Mouse (Mus musculus) heart, postnatal 10 days (tissue): ENCODE data around the gene Babam2. TPM values are rescaled to one million over a fixed set of nuclear protein-coding genes. Genes with fewer than 3 reads are reported as not detected.

Experiments used
- DNase-seq, 2 experiments: peaks; one replicate each; pipeline ENCODE4 v3.0.0; 2021
- intact Hi-C: fragments of 180-260 bp; cut with DNase I; formaldehyde crosslinking; loops from one replicate; pipeline ENCODE4 v1.15.1; 2025
- total RNA-seq, 2 experiments: library from RNA; stranded (reverse); gene quantifications; 2 replicates each; pipeline ENCODE4 v1.2.3; 2021

The Babam2 gene
- total RNA-seq, 2 experiments from 2014 or later: 36.3 to 39.8 TPM

DNA sequence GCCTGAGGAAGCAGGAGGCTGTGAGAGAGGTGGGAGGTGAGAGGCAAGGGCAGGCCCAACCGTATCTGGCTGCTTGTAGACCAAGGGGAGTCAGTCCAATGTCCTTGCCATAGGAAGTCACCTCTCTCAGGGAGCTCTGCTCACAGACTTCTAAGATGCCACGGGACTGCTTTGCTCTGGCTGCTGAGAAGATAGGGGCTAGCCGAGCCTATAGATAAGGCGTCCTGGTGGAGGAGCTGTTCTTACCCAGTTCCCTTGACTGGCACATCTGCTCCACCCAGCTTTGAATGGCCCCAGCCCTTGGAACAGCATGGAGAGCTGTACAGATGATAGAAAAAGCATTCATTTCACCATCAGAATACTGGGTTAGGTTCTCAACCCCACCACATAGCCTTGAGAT is 335.7 kb downstream of the Babam2 start:
- no peak for DNase-seq
- intact Hi-C loops: no loop called here

DNA sequence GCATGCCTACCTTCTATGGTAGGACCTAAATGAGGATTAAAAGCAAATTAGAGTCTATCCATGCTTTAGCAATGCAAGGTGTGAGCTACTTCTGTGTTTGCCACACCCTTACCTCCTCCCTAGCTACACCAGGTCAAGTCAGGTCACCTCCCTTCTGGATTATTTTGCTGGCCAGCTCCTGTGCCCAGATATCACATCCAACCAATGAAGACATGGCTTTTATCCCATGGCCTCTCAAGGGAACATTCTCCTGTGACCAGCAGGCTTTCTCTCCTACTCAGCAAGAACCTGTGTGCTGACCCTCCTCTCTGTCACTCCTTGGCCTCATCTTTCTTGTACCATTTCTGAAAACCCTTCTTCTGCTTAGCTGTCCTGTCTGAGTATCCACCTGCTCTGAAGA is 336.1 kb downstream of the Babam2 start:
- intact Hi-C loops: no loop called here
- peak in 1 of 2 experiments; percentile 46 for DNase-seq

DNA sequence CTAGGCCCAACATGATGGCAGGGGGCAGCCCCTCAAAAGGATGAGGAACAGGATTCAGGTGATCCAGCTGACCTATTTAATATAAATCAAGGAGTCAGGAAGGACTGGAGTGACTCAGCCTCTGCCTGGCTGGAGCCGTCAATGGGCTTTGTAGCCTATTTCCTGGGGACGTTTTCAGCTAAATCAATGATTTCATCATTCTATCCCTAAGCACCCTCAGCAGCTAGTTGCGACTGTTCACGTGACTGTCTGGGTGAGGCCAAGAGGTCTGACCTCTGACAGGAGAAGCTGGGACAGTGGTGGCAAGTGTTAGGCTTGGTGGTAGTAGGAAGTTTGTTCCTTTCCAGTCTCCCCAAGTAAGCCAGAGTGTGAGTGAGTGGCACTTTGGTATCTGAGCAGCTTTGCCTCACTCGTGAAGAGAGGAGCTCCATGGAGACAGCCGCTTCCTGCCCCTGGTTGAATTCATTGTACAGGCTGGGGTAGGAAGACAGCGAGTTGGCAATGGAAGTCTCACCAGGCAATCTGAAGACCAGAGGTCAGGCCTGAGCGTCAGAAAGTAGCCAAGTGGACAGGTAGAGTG is 337.1 kb downstream of the Babam2 start:
- intact Hi-C loops: loop anchor here (5.0 kb wide), 1 partner anchor 98 kb away; no protein-coding TSS in a partner anchor
- DNase-seq: no peak

DNA sequence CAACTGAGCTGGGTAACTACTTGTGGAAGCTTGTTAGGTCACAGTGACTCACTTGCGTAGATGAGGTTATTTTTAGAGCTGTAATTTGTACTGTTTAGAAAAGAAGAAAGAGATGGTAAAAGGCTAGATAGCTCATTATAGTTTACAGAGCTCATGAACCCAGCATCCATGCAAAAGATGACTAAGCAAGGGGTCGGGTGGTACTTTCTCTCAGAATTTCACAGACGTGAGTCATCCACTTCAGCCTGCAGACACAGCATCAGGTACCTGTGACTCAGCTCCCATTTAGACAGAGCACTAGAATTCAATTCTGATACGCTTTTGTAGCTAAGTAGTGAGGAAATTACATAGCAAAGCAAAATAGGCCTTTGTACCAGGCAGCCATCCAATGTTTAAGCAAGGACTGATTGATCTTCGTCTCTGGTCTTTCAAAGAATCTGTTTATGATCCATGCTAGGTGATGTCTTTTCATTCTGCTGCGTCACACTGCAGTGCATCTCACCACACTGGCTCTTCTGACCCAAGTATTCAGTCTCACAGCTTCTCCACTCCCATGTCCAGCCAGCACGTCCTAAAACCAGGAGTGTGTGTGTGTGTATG is 338.3 kb downstream of the Babam2 start:
- no peak for DNase-seq
- intact Hi-C loops: loop anchor here (5.0 kb wide), 1 partner anchor 96 kb away; no protein-coding TSS in a partner anchor

DNA sequence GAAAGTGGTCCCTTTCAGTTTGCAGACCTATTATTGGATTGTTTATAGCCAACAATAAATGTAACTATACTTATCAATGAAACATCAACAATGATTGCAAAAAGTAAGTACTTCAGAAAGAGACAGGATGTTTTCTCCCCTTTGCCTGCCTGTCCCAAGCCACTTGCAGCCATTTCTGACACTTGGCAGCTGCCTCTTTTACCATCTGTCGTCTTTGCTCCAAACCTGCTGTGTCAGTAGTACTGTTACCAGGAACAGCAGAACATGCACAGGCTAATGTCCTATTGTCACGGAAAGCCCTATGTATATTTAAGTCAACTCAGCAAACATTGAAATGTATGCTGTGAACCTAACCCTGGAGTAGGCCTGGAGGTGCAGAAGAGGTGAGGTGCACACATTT is 339.4 kb downstream of the Babam2 start:
- no peak for DNase-seq
- intact Hi-C loops: loop anchor here (5.0 kb wide), 1 partner anchor 95 kb away; no protein-coding TSS in a partner anchor

DNA sequence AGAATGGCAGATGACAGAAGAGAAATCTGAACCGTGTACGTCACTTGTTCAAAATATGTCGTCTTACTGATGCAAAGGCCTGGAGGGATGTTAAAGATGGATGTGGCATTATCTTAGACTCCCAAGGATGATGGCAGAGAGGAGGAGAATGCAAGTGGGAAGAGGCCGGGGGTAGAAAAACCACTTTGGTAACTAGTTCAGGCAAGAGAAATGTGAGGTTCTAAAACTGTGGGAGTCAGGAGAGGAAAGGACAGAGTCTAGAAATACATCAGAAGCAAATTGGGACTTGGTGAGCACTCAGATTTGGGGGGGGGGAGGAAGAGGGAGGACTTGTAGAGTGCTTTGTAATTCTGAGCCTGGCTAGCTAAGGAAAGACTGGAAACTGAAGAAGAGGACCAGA is 340.1 kb downstream of the Babam2 start:
- DNase-seq: no peak
- intact Hi-C loops: loop anchor here (5.0 kb wide), 1 partner anchor 95 kb away; no protein-coding TSS in a partner anchor

DNA sequence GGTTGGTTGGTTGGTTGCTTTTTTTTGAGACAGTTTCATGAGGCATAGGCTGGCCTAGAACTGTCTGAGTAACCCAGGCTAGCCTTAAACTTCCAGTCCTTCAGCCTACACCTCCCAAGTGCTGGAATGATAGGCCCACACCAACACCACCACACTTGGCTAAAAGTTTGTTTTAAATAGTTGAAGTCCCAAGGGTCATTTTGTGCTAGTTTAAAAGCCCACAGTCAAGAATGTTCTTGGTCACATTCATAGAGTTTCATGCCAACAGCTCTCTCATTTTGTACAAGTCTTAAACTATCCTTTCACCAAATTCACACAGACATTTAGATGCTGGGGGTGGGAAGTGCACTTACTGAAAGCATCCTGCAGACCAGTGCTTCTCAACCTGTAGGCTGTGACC is 341.5 kb downstream of the Babam2 start:
- no peak for DNase-seq
- intact Hi-C loops: loop anchor here (5.0 kb wide), 1 partner anchor 93 kb away; no protein-coding TSS in a partner anchor

DNA sequence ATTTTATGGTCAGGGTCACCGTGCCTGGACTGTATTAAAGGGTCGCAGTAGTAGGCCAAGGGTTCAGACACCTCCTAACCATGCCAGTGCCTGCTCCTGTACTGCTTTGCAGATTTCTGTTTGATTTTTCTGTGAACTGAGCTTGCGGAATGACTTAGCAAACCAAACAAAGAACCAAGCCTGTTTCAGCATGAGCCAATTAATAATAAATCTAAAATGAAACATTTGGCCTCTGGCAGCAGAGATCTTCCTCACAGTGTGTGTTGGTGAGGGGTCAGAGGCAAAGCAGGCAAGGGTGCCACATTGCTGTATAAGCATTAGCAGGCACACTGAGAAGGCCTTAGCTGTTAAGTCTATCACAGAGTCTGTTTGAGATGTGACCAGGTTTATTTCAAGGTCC is 342.0 kb downstream of the Babam2 start:
- no peak for DNase-seq

DNA sequence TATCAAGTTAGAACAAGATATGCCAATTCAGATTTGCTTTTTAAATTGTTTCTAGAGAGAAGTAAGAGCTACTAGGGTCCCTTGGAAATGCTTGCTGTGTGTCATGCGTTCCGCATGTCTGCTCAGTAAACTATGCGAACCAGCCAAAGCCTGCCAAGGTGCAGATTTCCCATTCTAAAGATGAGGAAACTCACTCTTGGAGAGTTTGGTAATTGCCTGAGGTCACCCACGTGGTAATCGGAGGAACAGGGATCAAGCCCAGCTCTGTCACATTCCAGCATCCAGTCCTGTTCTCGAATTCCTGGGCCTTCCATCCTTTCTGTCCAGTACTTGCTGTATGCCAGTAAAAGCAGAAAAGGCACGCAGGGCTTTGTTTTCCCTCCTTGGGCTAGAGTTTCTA is 345.7 kb downstream of the Babam2 start:
- intact Hi-C loops: no loop called here
- no peak for DNase-seq

More for the DNA sequence above, 342.0 kb downstream of the Babam2 start:
- intact Hi-C loops: loop anchor here (5.0 kb wide), 1 partner anchor 93 kb away; no protein-coding TSS in a partner anchor

DNA sequence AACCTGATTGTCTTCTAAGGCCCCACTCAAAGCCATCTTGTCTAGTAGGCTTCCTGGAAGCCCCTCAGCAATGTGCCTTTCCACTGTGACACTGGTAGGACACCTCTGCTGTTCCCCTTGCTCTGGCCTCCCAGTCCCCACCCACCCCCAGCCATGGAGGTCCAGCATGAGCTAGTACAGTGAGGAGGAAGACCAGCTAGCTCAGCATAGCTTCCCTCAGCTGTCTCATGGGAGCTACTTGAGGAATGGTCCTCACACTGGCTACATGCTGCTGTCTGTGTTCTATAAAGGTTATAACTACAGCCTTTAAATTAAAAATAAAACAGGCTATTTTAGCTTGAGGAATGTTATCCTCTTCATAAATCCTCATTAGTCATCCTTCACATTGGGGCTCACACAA is 346.5 kb downstream of the Babam2 start:
- no peak for DNase-seq
- intact Hi-C loops: no loop called here

DNA sequence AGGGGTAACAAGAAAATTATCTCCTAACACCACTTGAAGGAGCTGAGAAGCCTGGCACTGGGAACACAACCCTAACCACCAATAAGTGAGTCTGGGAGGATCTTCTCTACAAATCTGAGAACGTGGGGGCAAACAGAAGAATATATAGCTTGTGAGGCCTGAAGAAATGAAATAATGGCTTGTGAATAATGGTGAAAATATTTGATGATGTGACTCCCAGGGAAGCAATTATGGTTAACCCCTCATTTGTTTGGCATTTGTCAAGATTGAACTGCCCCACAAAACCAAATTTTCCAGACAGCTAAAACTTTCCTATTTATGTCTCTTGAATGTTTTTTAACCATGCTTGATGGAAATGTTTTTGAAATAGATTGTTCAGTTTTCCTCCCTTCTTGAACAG is 354.4 kb downstream of the Babam2 start:
- no peak for DNase-seq
- intact Hi-C loops: no loop called here

DNA sequence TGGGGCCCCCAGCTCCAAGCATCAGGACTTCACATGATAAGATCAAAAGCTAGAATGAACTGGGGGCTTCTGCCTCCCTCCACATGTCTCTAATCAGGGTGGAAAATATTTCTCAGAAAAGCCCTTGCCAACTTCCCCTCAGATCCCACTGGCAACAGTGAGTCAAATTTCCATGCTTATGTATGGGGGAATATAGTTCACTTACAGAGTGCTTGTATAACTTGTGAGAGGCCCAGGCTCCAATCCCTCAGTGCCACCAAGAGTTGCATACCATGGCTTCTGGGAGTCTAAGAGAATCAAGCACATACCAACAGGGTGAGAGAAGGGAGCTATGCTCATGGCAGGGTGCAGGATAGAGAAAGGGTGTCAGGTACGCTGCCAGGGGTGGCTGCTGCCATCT is 355.0 kb downstream of the Babam2 start:
- DNase-seq: no peak
- intact Hi-C loops: no loop called here

DNA sequence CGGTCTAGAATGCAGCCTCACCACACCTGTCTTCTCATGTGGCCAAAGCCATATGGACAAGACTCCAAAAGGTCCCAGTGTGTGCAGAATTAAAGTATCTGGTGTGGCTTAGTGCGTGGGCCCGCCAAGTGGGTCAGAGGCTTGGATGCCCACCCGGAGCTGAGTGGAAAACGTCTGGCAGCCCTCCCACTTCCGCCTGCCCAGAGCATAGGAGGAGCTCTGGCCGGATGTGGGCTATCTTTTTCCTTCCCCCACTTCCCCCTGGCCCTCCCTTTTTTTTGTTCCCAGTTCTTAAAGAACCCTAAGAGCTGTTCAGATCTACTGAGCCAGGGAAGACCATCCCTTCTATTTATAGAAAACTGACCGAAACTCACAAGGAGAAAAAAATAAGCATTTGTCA is 356.0 kb downstream of the Babam2 start:
- no peak for DNase-seq
- intact Hi-C loops: no loop called here

DNA sequence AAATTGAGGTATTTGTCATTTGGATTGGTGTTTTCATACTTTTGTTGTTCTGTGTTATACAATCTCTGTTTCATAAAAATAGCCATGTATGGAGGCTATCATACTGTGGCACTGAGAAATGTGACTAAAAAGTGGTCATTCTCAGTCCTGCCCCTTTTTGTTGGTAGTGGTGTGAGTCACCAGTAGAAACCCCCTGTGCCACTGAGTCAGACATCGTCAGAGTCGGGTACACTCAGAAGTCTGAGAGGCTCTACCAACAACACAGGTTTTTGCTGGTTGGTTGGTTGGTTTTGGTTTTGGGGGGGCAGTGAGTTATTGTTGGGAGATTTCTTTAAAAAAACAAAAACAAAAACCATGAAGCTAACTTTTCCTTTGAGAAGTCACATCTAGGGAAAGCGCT is 358.2 kb downstream of the Babam2 start:
- DNase-seq: no peak
- intact Hi-C loops: no loop called here

DNA sequence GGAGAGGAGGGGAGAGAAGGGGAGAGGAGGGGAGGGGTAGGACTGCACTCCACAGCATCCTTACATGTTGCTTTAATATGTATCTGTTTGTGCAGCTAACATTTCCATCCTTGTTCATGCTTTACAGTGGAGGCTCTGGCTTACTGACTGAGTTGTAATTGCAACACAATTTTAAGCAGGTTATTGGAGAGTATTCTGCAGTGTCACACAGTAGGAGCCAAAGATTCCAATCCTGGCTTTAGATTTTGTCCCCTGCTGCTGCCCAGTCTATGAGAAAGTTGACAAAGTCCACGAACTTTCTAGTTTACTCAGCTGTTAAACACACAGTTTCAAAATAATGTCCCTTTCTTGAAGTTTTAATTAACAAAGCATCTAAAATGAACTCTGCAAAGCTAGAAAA is 358.6 kb downstream of the Babam2 start:
- DNase-seq: no peak
- intact Hi-C loops: no loop called here

DNA sequence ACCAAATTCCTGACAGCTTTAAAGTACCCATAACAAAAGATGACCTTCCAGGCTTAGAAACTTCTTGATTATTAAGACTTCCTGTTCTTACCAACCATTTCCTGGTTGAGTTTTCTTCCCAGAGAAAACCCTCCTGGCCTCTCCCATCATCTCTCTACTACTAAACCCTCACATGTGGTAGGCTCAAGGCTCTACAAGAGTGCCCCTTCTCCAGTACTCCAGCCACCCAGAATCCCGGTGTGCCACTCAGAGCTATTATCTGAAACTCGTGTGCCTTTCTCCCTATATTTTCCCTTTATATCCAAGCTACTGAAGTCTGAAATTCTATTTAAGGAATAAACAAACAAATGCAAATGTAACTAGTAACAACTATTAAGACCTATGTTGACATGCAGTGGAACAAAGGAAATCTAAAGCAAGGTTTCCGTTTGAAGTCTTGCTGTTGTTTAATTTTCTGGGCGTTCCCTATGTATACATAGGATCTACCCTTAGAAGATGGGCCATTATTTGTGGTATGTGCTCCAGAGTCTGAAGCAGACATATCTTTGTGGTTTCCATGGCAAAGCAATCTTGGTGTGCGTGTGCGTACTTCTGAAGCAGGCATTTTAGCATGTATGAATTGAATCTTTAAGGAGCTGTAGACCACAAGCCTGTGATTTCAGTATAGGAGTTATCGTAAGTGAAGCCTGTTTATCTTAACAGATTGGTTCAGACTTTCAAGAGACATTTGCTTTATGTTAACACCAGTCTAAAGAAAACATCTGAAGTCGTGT is 361.2 kb downstream of the Babam2 start:
- no peak for DNase-seq
- intact Hi-C loops: no loop called here

DNA sequence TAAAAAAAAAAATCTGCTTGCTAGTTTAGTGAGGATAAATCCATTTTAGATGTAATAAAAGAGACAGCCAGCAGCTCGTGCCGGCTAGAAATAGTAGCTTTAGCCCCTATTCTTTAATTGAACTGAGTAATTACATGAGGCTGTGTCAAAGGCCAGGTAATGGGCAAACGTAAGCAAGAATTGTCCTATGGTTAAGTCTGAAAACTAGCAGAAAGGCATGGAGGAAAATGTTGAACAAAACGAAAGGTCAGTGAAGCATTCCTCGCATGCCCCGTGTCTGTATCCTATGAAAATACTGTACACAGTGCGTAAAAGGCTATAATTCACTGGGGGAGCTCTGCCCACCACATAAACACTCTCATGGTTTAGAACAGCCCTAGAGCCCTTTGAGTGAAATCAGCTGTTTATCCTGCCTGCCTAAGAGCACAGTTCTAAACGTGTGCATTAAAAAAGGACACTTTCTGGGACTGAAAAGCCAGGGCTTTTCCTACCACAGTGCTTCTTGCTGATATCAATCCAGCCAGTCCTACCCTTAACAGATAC is 361.8 kb downstream of the Babam2 start:
- DNase-seq: no peak
- intact Hi-C loops: no loop called here

DNA sequence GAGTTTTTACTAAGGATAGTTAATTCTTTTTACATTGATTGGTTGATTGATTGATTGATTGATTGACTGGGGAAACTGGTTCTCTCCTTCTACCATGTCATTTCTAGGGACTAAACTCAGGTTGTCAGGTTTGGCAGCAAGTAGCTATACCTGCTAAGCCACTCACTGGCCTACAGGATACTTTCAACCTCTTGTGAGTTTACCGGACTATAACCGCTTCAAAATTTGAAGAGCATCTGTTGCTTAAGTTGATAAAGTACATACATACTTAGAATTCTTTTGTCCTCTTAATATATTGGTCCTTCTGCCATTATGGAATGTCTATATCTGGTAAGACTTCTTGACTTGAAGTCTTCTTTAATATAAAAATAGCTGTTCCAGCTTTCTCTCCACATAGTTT is 363.0 kb downstream of the Babam2 start:
- DNase-seq: no peak
- intact Hi-C loops: no loop called here

DNA sequence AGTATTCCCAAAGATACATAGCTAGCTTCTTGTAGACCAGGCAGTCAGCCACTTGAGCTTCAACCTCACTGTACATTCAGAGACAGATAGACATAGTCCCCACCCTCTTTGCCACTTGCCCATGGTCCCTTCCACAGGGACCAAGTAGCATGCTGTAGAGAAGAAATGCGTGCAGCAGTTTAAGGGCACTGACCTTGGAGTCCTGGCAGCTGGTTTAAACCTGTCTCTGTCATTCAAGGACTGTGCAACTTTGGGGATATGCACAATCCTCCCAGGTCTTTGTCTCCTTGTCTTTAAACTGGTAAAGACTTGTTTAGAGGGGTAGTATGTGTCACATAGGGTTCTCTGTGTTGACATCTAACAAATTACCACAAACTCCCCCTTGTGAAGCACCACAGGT is 364.4 kb downstream of the Babam2 start:
- no peak for DNase-seq
- intact Hi-C loops: no loop called here

DNA sequence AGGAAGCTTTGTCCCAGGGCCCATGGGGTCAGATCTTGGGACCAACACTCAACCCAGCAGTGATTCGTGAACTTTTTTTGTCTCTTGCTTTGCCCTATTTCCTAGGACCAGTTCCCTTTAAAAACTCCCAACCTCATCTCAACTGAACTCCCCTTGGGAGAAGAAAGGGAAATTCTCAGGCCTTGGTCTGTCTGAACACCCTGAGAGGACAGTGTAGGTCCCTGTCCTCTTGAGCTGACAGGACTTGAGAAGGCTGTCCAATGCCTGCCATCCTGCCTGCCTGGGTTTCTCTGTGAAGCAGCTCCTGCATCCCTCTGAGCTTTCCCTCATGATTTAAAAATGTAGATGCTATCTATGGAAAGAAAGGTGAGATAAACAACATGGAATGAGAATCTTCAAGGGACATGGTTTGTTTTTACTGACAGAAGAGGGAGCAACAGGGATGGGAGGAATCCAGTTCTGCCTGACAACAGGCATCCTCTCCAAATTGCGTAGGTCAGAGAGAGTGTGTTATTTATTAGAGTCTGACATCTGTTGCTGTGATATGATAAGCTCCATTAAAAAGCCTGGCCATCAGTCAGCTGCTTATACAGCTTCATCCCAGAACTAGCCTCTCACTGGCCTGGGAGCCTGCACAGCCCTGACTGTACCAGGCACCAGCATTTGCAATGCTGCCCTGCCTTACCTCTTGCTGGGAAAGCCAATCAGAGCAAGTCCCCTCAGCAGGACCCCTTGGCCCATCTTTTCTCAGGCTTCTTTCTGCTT is 367.0 kb downstream of the Babam2 start:
- intact Hi-C loops: loop anchor here (5.0 kb wide), 1 partner anchor 68 kb away; no protein-coding TSS in a partner anchor
- DNase-seq: peak; percentile 32 to 45
